Mouse (Mus musculus): Measurements from ENCODE around the gene Trim9.

Gene Trim9

GRCm38 (mm10) chr12:70325826-70326225 lies 21.6 kb downstream of the Trim9 start:
- in situ Hi-C loops (cut with MboI, MseI), result no loop called here

GRCm38 (mm10) chr12:70322790-70323189 lies 24.6 kb downstream of the Trim9 start:
- in situ Hi-C loops (cut with MboI, MseI), result no loop called here

GRCm38 (mm10) chr12:70316147-70316546 lies 31.3 kb downstream of the Trim9 start:
- in situ Hi-C loops (cut with MboI, MseI), result no loop called here

GRCm38 (mm10) chr12:70307881-70308280 lies 39.5 kb downstream of the Trim9 start:
- in situ Hi-C loops (cut with MboI, MseI), result loop anchor here (5.0 kb wide), 1 partner anchor 69 kb away; no protein-coding TSS in a partner anchor

GRCm38 (mm10) chr12:70307062-70307461 lies 40.4 kb downstream of the Trim9 start:
- in situ Hi-C loops (cut with MboI, MseI), result loop anchor here (5.0 kb wide), 1 partner anchor 70 kb away; no protein-coding TSS in a partner anchor

- in situ Hi-C loops (cut with MboI, MseI), result no loop called here
Observed at GRCm38 (mm10) chr12:70304014-70304413, 43.4 kb downstream of the Trim9 start.

GRCm38 (mm10) chr12:70303525-70303924 lies 43.9 kb downstream of the Trim9 start:
- in situ Hi-C loops (cut with MboI, MseI), result no loop called here

GRCm38 (mm10) chr12:70302022-70302720 lies 45.2 kb downstream of the Trim9 start:
- in situ Hi-C loops (cut with MboI, MseI), result no loop called here

GRCm38 (mm10) chr12:70293927-70294684 lies 53.3 kb downstream of the Trim9 start:
- in situ Hi-C loops (cut with MboI, MseI), result no loop called here

- in situ Hi-C loops (cut with MboI, MseI), result no loop called here
Observed at GRCm38 (mm10) chr12:70293165-70293926, 54.1 kb downstream of the Trim9 start.

GRCm38 (mm10) chr12:70285521-70285920 lies 61.9 kb downstream of the Trim9 start:
- in situ Hi-C loops (cut with MboI, MseI), result no loop called here

GRCm38 (mm10) chr12:70284979-70285378 lies 62.4 kb downstream of the Trim9 start:
- in situ Hi-C loops (cut with MboI, MseI), result no loop called here

GRCm38 (mm10) chr12:70283116-70283731 lies 64.2 kb downstream of the Trim9 start:
- in situ Hi-C loops (cut with MboI, MseI), result no loop called here

- in situ Hi-C loops (cut with MboI, MseI), result no loop called here
Observed at GRCm38 (mm10) chr12:70280930-70281329, 66.5 kb downstream of the Trim9 start.

- in situ Hi-C loops (cut with MboI, MseI), result no loop called here
Observed at GRCm38 (mm10) chr12:70280381-70280780, 67.0 kb downstream of the Trim9 start.

- in situ Hi-C loops (cut with MboI, MseI), result no loop called here
Observed at GRCm38 (mm10) chr12:70277071-70277939, 70.1 kb downstream of the Trim9 start.

- in situ Hi-C loops (cut with MboI, MseI), result no loop called here
Observed at GRCm38 (mm10) chr12:70269724-70270123, 77.7 kb downstream of the Trim9 start.

GRCm38 (mm10) chr12:70267314-70267713 lies 80.1 kb downstream of the Trim9 start:
- in situ Hi-C loops (cut with MboI, MseI), result no loop called here

- in situ Hi-C loops (cut with MboI, MseI), result no loop called here
Observed at GRCm38 (mm10) chr12:70266494-70266931, 80.9 kb downstream of the Trim9 start.

- in situ Hi-C loops (cut with MboI, MseI), result no loop called here
Observed at GRCm38 (mm10) chr12:70263721-70264120, 83.7 kb downstream of the Trim9 start.

Data from T-helper 1 cell (primary cell).